Mouse (Mus musculus) spleen, adult 10 weeks (tissue): ENCODE measurements around the gene Atrnl1. TPM values are rescaled to one million over a fixed set of nuclear protein-coding genes. Genes with fewer than 3 reads are reported as not detected.

ENCODE experiments used
- polyA plus RNA-seq: library from polyadenylated mRNA; stranded (reverse); fragments of 350-450 nt; fragmentation: Illumina TruSeq; extraction: RNeasy Lipid Tissue Mini Kit (QIAGEN cat#74804); gene quantifications from one replicate; pipeline ENCODE4 v1.2.3, GENCODE M21; 2015; ENCODE audit warnings: low replicate concordance; ENCODE audit not compliant: insufficient read depth

The Atrnl1 gene
- polyA plus RNA-seq, result 21.7 TPM

DNA sequence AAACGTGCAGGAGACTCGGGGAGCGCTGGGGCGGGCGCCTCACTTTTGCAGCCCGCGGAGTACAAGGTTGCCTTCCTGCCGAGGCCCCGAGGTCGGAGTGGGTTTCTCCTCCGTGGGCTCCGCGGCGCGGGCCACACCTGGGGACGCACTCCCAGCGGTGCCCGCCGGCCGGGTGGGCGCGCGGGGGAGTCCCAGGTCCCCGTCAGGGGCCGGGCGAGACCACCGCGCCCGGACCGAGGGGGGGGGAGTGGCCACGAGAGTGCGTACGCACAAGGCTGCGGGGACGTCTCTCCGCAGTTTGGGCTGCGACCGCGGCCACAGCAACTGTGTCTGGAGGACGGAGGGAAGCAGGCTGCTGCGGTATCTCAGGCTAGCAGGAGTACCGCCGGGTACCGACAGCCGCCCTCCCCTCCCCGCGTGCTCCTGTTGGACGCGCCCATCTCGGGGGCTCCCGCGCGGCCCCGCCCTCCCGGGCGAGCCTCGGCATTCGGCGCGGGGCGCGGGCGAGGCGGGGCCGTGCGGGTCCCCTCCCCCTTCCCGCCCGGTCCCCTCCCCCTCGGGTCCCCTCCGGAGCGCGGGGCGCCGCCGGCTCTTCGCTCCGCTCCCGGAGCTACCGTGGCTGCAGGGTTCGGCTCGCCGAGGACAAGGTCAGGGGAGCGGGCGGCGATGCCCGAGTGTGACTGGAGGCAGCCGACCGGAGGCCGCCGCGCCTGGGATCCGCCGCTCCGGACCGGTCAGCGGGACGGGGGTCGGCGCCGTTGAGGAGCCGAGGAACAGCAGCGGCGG, at the start of gene Atrnl1:
Gene Atrnl1, plus strand, starts transcription at position 559 of the 786 bp plus-strand sequence.

Other genes starting within 250 kb of the Atrnl1 start
- 18.5 TPM for gene Trub1, start 158.1 kb upstream of the Atrnl1 start, polyA plus RNA-seq